Mouse (Mus musculus) lung, embryonic 14.5 days (tissue): ENCODE measurements at regions not wholly inside any gene's neighbourhood (a gene's known extent, or its start where the extent isn't known, plus 50 kb on each side); places are given as distances from the start of the nearest gene placed in this dataset.
"Not testable (repeated sequence)": the region's sequence is repeated elsewhere in the genome, so short reads cannot be mapped to it uniquely, and the experiment has no call there.

Experiments used
- ATAC-seq: fragments of 200-750 bp; cut with Nextera tagmentation; 2 replicates; pipeline ENCODE4 v1.8.0; 2017; ENCODE audit warnings: mild to moderate bottlenecking, moderate TSS enrichment, moderate library complexity; ENCODE audit not compliant: insufficient read depth
- DNase-seq: peaks from one replicate; pipeline ENCODE4 v3.0.0-alpha.2; 2015
- H3K27ac ChIP-seq: fragments of 300-500 bp; sonication (generic); 2 replicates; pipeline ENCODE4 v1.5.1; 2014; ENCODE audit warnings: low read depth, mild to moderate bottlenecking, moderate library complexity
- H3K27me3 ChIP-seq: fragments of 300-500 bp; sonication (generic); 2 replicates; pipeline ENCODE4 v1.6.1; 2014; ENCODE audit warnings: low read length, control low read depth; ENCODE audit not compliant: insufficient read depth
- H3K36me3 ChIP-seq: fragments of 300-500 bp; sonication (generic); 2 replicates; pipeline ENCODE4 v1.6.1; 2014; ENCODE audit warnings: control low read depth; ENCODE audit not compliant: insufficient read depth
- H3K4me1 ChIP-seq: fragments of 300-500 bp; sonication (generic); 2 replicates; pipeline ENCODE4 v1.6.1; 2014; ENCODE audit warnings: antibody characterized with exemption, control low read depth; ENCODE audit not compliant: insufficient read depth
- H3K4me2 ChIP-seq: fragments of 300-500 bp; sonication (generic); 2 replicates; pipeline ENCODE4 v1.6.1; 2014; ENCODE audit warnings: mild to moderate bottlenecking
- H3K4me3 ChIP-seq: fragments of 300-500 bp; sonication (generic); 2 replicates; pipeline ENCODE4 v1.5.1; 2014; ENCODE audit warnings: low read depth, low read length
- H3K9ac ChIP-seq: fragments of 300-500 bp; sonication (generic); 2 replicates; pipeline ENCODE4 v1.6.1; 2014
- H3K9me3 ChIP-seq: fragments of 300-500 bp; sonication (generic); 2 replicates; pipeline ENCODE4 v1.6.1; 2016; ENCODE audit warnings: low read depth, low read length, control low read depth
- CTCF ChIP-seq: IDR thresholded peaks from 2 replicates; pipeline ENCODE4 v1.5.1; 2016; ENCODE audit warnings: antibody characterized with exemption, low read depth
- WGBS: fragments of 180-500 bp; shearing (Covaris S2); extraction: QIAGEN DNeasy Blood & Tissue Kit; methylation state at CpG from one replicate; pipeline ENCODE4 v1.1.7; 2014; 5-methylcytosine and 5-hydroxymethylcytosine counted together

DNA sequence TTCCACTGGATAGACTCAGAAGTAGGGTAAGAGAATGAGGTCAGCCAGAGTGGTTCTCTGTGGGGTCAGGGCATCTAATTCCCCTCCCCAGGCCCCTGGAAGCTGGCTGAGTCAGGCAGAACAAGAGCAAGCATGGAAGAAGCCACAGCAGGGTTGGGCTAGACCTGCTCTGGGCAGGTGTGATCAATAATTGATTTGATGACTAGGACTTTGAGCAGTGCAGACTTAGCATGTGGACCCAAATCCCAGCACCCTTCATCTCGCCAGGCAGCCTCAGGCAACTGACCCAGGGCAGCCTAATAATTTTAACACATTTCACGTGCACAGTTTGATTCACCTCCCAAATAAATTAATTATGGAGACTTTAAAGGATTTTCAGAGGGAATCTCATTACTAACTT, 67.2 kb downstream of the Qdpr start:
- Histone ChIP-seq H3K9ac (no peak overlapping the region), H3K27me3 (no peaks in the 10 kb centered on the region), H3K4me1 (no peaks in the 10 kb centered on the region), H3K36me3 (no peaks in the 10 kb centered on the region), H3K4me2 (no peak overlapping the region), H3K27ac (no peak overlapping the region), H3K9me3 (no peaks in the 10 kb centered on the region), H3K4me3 (no peak overlapping the region)
- 80% methylated on average over 2 of the region's 2 CpGs for WGBS
- no peak for TF ChIP-seq CTCF
- DNase-seq (no peak), ATAC-seq (no peak)

DNA sequence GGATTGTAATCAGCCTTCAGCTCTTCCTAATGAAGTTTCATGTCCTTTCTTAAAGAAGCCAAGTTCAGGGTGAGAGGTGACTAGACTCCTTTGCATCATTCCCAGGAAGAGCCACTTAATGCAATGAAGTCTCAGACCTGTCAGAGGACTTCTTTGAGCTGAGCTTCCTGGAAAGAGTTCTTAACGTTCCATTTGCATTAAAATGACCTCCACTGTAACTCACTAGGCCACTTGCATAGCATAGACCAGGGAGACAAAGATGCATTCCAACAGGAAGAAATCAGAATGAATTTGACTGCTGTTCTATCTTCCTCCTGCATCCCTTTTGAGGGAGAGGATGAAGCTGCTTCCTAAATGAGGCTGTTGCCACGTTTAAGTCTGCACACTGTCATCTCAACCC, 71.5 kb downstream of the Qdpr start:
- Histone ChIP-seq H3K4me1 (no peaks in the 10 kb centered on the region), H3K4me2 (no peak overlapping the region), H3K27me3 (no peaks in the 10 kb centered on the region), H3K4me3 (no peak overlapping the region), H3K27ac (no peak overlapping the region), H3K36me3 (no peaks in the 10 kb centered on the region), H3K9ac (no peak overlapping the region), H3K9me3 (no peaks in the 10 kb centered on the region)
- no peak for TF ChIP-seq CTCF
- ATAC-seq (no peak), DNase-seq (no peak)
- WGBS: 14% methylated on average over 2 of the region's 2 CpGs

DNA sequence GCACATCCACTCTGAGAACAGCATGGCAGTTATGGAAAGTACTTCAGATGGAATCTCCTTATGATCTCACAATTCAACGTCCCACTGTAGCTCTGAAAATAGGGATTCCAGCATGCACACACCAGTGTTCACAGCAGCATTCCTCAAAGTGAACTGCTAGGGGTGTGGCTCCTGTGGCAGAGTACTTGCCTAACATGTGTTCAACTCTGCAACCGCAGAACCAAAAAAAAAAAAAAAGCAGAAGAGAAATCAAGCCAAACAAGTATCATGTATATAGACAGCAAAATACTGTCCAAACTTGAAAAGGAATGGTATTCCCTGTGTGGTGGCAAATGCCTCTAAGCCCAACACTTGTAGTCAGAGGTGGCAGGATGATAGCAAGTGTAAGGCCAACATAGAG, 77.0 kb downstream of the Qdpr start:
- no peaks in the 10 kb centered on the region for H3K36me3 ChIP-seq
- no peak overlapping the region for H3K4me3 ChIP-seq
- ATAC-seq: no peak
- WGBS: 69% methylated on average over 2 of the region's 2 CpGs
- no peak for TF ChIP-seq CTCF
- H3K27me3 ChIP-seq: no peaks in the 10 kb centered on the region
- no peak overlapping the region for H3K27ac ChIP-seq
- no peaks in the 10 kb centered on the region; the same call in 1 of the 2 replicates for H3K4me1 ChIP-seq
- H3K4me2 ChIP-seq: no peak overlapping the region
- DNase-seq: no peak
- no peaks in the 10 kb centered on the region for H3K9me3 ChIP-seq
- no peak overlapping the region for H3K9ac ChIP-seq

- Histone ChIP-seq H3K36me3 (no peaks in the 10 kb centered on the region), H3K9me3 (no peaks in the 10 kb centered on the region), H3K9ac (no peak overlapping the region), H3K27me3 (no peaks in the 10 kb centered on the region), H3K27ac (no peak overlapping the region), H3K4me3 (no peak overlapping the region), H3K4me1 (no peaks in the 10 kb centered on the region; the same call in 1 of the 2 replicates), H3K4me2 (no peak overlapping the region)
- TF ChIP-seq CTCF: no peak
- WGBS: 19% methylated on average over 6 of the region's 6 CpGs
- DNase-seq (peak; percentile 91), ATAC-seq (peak; percentile 98)
These were observed 81.6 kb downstream of the Qdpr start for GRCm38 (mm10) chr5:45368451-45368850.

- Histone ChIP-seq H3K4me2 (no peak overlapping the region), H3K9me3 (no peaks in the 10 kb centered on the region), H3K27me3 (no peaks in the 10 kb centered on the region), H3K27ac (no peak overlapping the region), H3K36me3 (no peaks in the 10 kb centered on the region), H3K9ac (no peak overlapping the region), H3K4me1 (no peaks in the 10 kb centered on the region), H3K4me3 (no peak overlapping the region)
- DNase-seq (no peak), ATAC-seq (no peak)
- TF ChIP-seq CTCF: no peak
These were observed 89.8 kb downstream of the Qdpr start for GRCm38 (mm10) chr5:45360189-45360588.

DNA sequence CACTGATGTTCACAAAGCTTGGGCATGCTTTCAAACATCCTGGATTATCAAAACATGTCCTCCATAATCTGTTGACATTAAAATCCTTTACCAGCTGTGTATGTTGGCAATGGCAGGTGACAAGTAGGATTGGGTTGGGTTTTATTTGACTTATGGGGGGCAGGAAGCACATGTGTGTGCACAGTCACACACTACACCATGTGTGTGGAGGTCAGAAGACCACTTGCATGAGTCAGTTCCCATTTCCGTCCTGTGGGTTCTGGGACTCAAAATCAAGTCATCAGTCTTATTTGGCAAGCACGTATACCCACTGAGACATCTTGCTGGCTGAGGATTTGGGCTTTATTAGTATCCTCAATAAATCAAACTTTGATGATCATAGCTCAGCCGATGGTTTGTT, 109.6 kb downstream of the Qdpr start:
- Histone ChIP-seq H3K36me3 (no peaks in the 10 kb centered on the region), H3K4me2 (no peak overlapping the region), H3K27me3 (no peaks in the 10 kb centered on the region), H3K4me1 (no peaks in the 10 kb centered on the region), H3K9ac (no peak overlapping the region), H3K9me3 (no peaks in the 10 kb centered on the region), H3K4me3 (no peak overlapping the region), H3K27ac (no peak overlapping the region)
- peak; percentile 11 for DNase-seq
- no peak for ATAC-seq
- TF ChIP-seq CTCF: no peak
- 36% methylated on average over 3 of the region's 3 CpGs for WGBS

- ATAC-seq: no peak
- no peak overlapping the region for H3K4me3 ChIP-seq
- 45% methylated on average over 2 of the region's 2 CpGs for WGBS
These were observed 113.2 kb downstream of the Qdpr start for GRCm38 (mm10) chr5:45336801-45337200.

DNA sequence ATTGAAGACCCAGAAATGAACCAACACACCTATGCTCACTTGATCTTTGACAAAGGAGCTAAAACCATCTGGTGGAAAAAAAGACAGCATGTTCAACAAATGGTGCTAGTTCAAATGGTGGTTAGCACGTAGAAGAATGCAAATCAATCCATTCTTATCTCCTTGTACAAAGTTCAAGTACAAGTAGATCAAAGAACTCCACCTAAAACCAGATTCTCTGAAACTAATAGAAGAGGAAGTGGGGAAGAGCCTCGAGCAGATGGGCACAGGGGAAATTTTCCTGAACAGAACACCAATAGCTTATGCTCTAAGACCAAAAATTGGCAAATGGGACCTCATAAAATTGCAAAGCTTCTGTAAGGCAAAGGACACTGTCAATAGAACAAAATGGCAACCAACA, 125.6 kb downstream of the Qdpr start:
- 40% methylated on average over 2 of the region's 2 CpGs for WGBS
- not testable (repeated sequence) for H3K27me3 ChIP-seq, H3K4me1 ChIP-seq, H3K4me3 ChIP-seq, H3K36me3 ChIP-seq, H3K9ac ChIP-seq, H3K4me2 ChIP-seq, H3K27ac ChIP-seq, DNase-seq, H3K9me3 ChIP-seq, ATAC-seq

More at GRCm38 (mm10) chr5:45336801-45337200, 113.2 kb downstream of the Qdpr start:
- Histone ChIP-seq H3K9me3 (no peaks in the 10 kb centered on the region), H3K4me2 (no peak overlapping the region), H3K27ac (no peak overlapping the region), H3K27me3 (no peaks in the 10 kb centered on the region), H3K9ac (no peak overlapping the region), H3K4me1 (no peaks in the 10 kb centered on the region), H3K36me3 (no peaks in the 10 kb centered on the region)
- TF ChIP-seq CTCF: no peak
- no peak for DNase-seq
